Mouse (Mus musculus) lung, embryonic 16.5 days (tissue): ENCODE measurements around the gene Arrdc2. TPM values are rescaled to one million over a fixed set of nuclear protein-coding genes. Genes with fewer than 3 reads are reported as not detected.
A peak's percentile ranks its signal among the peaks of the same experiment; 100 is the strongest.

Experiments used
- ATAC-seq: fragments of 200-750 bp; cut with Nextera tagmentation; 2 replicates; pipeline ENCODE4 v1.8.0; 2017; ENCODE audit warnings: low read depth, mild to moderate bottlenecking, moderate library complexity
- H3K27ac ChIP-seq: fragments of 300-500 bp; sonication (generic); 2 replicates; pipeline ENCODE4 v1.5.1; 2014; ENCODE audit warnings: mild to moderate bottlenecking, control low read depth, low read length
- H3K27me3 ChIP-seq: fragments of 300-500 bp; sonication (generic); 2 replicates; pipeline ENCODE4 v1.6.1; 2014; ENCODE audit warnings: low read depth, low read length, mixed read lengths; ENCODE audit not compliant: control insufficient read depth, insufficient read depth
- H3K36me3 ChIP-seq: fragments of 300-500 bp; sonication (generic); 2 replicates; pipeline ENCODE4 v1.6.1; 2014; ENCODE audit warnings: low read length; ENCODE audit not compliant: control insufficient read depth, insufficient read depth
- H3K4me1 ChIP-seq: fragments of 300-500 bp; sonication (generic); replicated peaks from 2 replicates; pipeline ENCODE4 v1.6.1; 2014; ENCODE audit warnings: low read length, mixed read lengths; ENCODE audit not compliant: control insufficient read depth, insufficient read depth
- H3K4me2 ChIP-seq: fragments of 300-500 bp; sonication (generic); 2 replicates; pipeline ENCODE4 v1.6.1; 2014; ENCODE audit warnings: low read depth, low read length, control low read depth
- H3K4me3 ChIP-seq: fragments of 300-500 bp; sonication (generic); 2 replicates; pipeline ENCODE4 v1.5.1; 2014; ENCODE audit warnings: mild to moderate bottlenecking, low read length, control low read depth
- H3K9ac ChIP-seq: fragments of 300-500 bp; sonication (generic); 2 replicates; pipeline ENCODE4 v1.6.1; 2014; ENCODE audit warnings: low read length, control low read depth
- H3K9me3 ChIP-seq: fragments of 300-500 bp; sonication (generic); 2 replicates; pipeline ENCODE4 v1.6.1; 2016; ENCODE audit warnings: low read length; ENCODE audit not compliant: control insufficient read depth
- WGBS: fragments of 180-500 bp; shearing (Covaris S2); extraction: QIAGEN DNeasy Blood & Tissue Kit; methylation state at CpG from one replicate; pipeline ENCODE4 v1.1.7; 2014; 5-methylcytosine and 5-hydroxymethylcytosine counted together
- polyA plus RNA-seq: library from polyadenylated mRNA; unstranded; fragments of >200 nt; fragmentation: Nextera tagmentation; extraction: Ambion mirVana; gene quantifications from 2 replicates; pipeline ENCODE4 v1.2.1, GENCODE M21; 2015

Gene Arrdc2
- polyA plus RNA-seq, 1 experiment from 2014 or later, result 4.5 TPM

DNA sequence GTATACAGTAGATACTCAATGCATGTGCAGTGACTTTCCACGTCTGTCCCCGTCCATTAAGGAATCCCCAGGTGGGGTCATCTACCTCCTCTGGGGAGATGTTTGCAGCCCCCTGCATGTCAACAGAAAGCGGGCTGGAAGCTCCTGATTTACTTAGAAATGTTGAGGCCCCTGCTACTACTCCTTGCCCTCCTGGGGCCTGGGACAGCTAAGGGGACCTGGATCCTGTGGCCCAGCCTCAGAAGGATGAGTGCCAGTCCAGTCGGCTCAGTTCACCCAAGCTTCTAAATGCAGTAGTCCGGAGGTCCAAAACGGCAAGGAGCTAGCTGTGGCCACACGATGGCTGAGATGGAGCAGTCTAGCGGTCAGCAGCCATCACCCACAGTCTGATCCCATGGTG is 4.4 kb upstream of the Arrdc2 start:
- H3K27ac ChIP-seq, result no peak overlapping the region
- no peaks in the 10 kb centered on the region for H3K9me3 ChIP-seq
- H3K36me3 ChIP-seq, result no peaks in the 10 kb centered on the region
- no peak overlapping the region for H3K4me3 ChIP-seq
- ATAC-seq, result no peak
- no peak overlapping the region for H3K4me2 ChIP-seq
- peaks cover 3% of the 10 kb centered on the region for H3K4me1 ChIP-seq
- H3K9ac ChIP-seq, result no peak overlapping the region
- H3K27me3 ChIP-seq, result no peaks in the 10 kb centered on the region
- 87% methylated on average over 8 of the region's 8 CpGs for WGBS

DNA sequence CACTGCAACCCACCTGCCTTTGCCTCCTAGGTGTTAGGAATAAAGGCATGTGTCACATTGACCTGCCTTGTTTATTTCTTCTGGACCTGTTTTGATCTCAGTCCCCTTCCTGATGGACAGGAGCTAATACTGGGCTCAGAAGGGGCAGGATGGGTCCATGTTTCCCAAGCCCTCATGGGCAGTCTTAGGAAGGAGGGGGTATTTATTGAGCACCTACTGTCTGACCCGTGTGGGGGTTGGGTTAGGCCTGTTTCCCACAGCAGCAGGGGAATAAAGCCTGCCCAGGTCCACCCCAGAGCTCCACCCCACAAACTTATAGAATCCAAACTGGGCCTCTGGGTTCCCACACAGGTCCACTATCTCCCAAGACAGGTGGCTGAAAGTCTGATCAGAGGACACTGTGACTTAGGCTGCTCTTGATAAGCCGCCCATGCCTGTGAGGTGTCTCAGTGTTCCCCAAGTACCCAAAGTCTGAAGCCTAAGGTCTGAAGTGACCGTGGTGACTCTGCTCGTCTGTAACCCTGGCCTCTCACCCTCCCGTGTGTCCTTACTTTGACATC is 3.8 kb upstream of the Arrdc2 start:
- ATAC-seq, result no peak
- Histone ChIP-seq H3K4me1 (peaks cover 7% of the 10 kb centered on the region), H3K36me3 (no peaks in the 10 kb centered on the region), H3K9me3 (no peaks in the 10 kb centered on the region), H3K9ac (no peak overlapping the region), H3K4me3 (no peak overlapping the region), H3K27me3 (no peaks in the 10 kb centered on the region), H3K4me2 (no peak overlapping the region), H3K27ac (no peak overlapping the region)
- 78% methylated on average over 5 of the region's 5 CpGs for WGBS

DNA sequence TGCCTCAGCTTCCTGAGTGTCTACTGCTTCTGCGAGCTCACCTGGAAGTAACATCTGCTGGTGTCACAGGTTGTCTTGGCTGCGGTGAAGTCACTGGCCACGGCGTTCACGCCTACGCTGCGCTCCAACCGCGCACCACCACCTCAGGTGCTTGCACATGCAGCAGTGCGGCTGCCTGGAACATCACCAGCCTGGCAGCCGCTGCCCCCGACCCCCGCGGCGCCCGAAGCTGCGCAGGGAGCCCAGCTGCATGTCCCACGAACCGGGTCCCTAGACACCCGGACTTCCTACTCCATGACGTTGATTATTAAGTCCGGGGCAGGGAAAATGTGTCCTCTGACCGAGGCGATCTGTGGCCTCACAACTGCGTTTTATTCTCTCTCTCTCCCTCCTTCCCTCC is 3.0 kb upstream of the Arrdc2 start:
- no peaks in the 10 kb centered on the region for H3K36me3 ChIP-seq
- no peak overlapping the region for H3K4me2 ChIP-seq
- H3K27ac ChIP-seq, result no peak overlapping the region
- no peaks in the 10 kb centered on the region for H3K9me3 ChIP-seq
- no peak overlapping the region for H3K4me3 ChIP-seq
- no peak for ATAC-seq
- H3K9ac ChIP-seq, result no peak overlapping the region
- H3K27me3 ChIP-seq, result no peaks in the 10 kb centered on the region
- WGBS, result 71% methylated on average over 25 of the region's 25 CpGs
- H3K4me1 ChIP-seq, result peaks cover 7% of the 10 kb centered on the region

DNA sequence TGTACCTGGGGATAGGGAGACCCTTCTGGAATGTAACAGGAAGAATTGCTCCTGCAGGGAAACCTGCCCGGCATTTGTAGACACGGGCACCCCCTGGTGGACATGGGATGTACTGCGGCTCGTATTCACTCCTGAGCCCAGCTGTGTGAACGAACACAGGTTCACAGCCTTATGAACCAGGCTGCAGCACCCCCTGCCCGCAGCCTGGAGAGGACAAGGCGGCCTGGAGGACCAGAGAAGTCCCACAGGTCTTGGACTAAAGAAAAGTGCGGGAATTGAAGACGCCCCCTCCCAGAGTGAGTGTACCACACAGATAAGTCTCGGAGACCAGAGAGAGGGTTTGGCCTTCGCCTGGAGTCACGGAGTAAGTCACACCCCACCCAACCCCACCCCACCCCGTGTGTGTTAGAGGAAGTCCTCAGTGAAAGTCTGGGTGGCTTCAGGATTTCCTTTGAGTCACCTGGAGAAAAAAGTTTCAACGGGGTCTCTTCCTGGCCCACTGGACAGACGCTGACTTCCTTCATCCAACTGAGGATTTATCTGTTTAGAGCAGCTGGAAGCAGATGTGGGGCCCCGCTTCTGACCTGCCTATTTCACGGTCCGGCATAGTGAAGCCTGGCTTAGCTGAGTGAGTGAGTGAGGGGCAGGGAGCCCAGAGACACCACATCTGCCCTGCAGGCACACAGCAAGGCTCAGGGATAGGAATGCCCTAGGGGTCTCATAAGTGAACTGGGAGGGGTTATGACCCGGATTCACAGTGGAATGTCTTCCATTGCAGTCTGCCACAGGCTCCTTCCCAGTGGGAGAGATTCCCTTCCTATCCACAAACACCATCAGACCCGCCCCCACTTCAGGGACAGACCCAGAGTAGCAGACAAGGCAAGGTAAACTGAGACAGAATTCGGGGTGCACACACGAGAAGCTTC is 1.9 kb upstream of the Arrdc2 start:
- H3K36me3 ChIP-seq, result no peaks in the 10 kb centered on the region
- peaks cover 7% of the 10 kb centered on the region for H3K4me1 ChIP-seq
- no peaks in the 10 kb centered on the region for H3K27me3 ChIP-seq
- no peak overlapping the region for H3K9ac ChIP-seq
- 25% methylated on average over 22 of the region's 22 CpGs for WGBS
- no peak overlapping the region for H3K27ac ChIP-seq
- no peak overlapping the region for H3K4me2 ChIP-seq
- H3K4me3 ChIP-seq, result no peak overlapping the region
- ATAC-seq, result no peak
- H3K9me3 ChIP-seq, result no peaks in the 10 kb centered on the region

DNA sequence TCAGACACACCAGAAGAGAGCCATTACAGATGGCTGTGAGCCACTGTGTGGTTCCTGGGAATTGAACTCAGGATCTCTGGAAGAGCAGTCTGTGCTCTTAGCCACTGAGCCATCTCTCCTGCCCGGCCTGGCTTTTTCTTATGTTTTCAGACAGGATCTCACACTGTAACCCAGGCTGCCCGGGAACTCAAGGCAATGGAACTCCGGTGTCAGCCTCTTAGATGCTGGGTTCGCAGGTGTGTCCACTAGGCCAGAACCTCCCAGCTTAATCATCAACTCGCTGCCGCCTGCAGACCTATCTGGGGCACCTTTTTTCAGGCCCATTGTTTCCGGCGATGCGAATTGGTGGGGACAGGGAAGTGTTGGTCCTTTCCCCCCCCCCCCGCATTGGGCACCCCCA is 1.1 kb upstream of the Arrdc2 start:
- Histone ChIP-seq H3K4me1 (peaks cover 7% of the 10 kb centered on the region), H3K9me3 (no peaks in the 10 kb centered on the region), H3K4me2 (no peak overlapping the region), H3K27ac (0 out of 2 replicates have a peak overlapping the region, but pooled peaks have one; percentile 64), H3K36me3 (peaks cover 4% of the 10 kb centered on the region; the same call in 1 of the 2 replicates), H3K27me3 (no peaks in the 10 kb centered on the region), H3K9ac (no peak overlapping the region), H3K4me3 (no peak overlapping the region)
- ATAC-seq, result no peak
- 41% methylated on average over 10 of the region's 10 CpGs for WGBS

DNA sequence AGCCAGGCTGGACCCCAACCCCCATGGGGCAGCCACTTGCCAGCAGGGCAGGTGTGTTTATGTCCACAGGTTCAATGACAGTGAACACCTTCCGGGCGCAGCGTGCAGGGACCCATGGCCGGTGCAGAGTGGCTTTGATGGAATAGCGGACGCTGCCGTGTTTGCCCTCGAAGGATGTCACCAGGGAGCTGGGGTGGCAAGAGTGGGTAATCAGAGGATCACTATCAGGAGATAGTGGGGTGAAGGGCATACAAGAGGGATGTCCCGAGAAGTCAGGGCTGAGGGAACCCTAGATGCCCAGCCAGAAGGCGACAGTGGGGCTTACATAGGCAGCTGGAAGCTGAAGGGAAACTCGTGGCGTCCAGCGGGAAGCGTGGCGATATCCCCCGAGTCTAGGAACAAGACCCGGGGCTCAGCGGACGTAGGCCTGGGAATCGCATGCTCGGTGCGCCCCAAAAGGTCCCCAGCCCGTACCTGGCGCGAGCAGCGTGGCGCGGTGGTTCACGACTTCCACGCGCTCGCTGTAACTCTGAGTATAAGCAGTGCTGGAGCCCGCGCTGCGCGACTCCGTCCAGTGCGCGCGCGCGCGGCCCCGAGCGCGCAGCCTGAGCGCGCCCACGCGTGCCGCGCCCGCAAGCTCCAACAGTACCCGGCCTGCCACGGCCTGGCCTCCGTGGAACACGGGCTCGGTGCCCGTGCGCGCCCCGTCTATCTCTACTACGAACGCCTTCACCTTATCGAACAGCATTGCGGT is 689 bp downstream of the Arrdc2 start:
- H3K4me1 ChIP-seq, result peaks cover 7% of the 10 kb centered on the region
- under 1% methylated on average over 61 of the region's 66 CpGs for WGBS
- H3K4me3 ChIP-seq, result peak overlapping the region; percentile 75
- H3K9me3 ChIP-seq, result no peaks in the 10 kb centered on the region
- H3K36me3 ChIP-seq, result peaks cover 4% of the 10 kb centered on the region; the same call in 1 of the 2 replicates
- peak overlapping the region; percentile 87 for H3K9ac ChIP-seq
- peak overlapping the region; percentile 90 for H3K4me2 ChIP-seq
- peak; percentile 41 for ATAC-seq
- H3K27me3 ChIP-seq, result no peaks in the 10 kb centered on the region
- H3K27ac ChIP-seq, result peak overlapping the region; percentile 92

DNA sequence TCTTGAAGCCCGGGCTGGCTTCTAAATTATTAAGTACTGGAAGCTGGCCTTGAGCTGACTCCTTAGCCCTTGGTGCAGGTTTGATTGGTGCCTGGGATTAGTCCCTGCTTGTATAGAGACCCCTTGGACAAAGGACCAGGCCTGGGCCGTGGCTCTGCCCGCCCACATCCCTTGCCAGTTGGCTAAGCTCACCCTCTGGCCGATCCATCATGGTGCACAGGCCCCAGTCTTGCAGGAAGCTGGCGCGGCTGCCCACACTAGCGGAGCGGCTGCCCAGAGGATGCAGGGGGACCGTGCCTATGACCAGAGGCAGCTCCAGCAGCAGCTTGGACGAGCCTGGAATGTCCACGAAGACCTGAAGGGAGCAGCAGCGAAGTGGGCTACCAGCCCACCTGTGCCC is 2.9 kb downstream of the Arrdc2 start:
- H3K36me3 ChIP-seq, result peaks cover 4% of the 10 kb centered on the region; the same call in 1 of the 2 replicates
- H3K4me1 ChIP-seq, result peaks cover 15% of the 10 kb centered on the region
- H3K4me2 ChIP-seq, result no peak overlapping the region
- H3K27me3 ChIP-seq, result no peaks in the 10 kb centered on the region
- H3K4me3 ChIP-seq, result no peak overlapping the region
- H3K9ac ChIP-seq, result no peak overlapping the region
- no peaks in the 10 kb centered on the region for H3K9me3 ChIP-seq
- no peak overlapping the region for H3K27ac ChIP-seq
- whole genome bisulfite sequencing, result 86% methylated on average over 12 of the region's 12 CpGs
- no peak for ATAC-seq

DNA sequence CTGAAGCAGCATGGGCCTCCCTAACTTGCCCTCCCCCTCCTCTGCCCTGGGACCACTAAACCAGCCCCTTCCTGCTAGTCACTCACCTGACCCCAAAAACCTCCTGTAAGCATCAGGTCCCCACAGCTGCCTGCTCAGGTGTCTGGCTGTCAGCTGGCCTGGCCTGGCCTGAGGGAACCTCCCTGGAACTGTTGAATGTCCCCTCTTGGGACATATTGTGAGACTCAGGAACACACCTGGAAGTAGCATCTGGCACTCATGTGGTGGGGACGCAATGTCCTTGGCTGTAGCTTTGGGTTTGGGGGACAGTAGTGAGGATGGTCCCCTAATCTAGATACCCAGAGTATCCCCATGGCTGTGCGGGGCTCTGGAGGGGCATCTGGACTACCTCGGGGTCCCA is 5.4 kb downstream of the Arrdc2 start:
- no peak for ATAC-seq
- Histone ChIP-seq H3K4me2 (no peak overlapping the region), H3K9me3 (no peaks in the 10 kb centered on the region), H3K4me1 (peaks cover 12% of the 10 kb centered on the region), H3K36me3 (peaks cover 4% of the 10 kb centered on the region; the same call in 1 of the 2 replicates), H3K4me3 (no peak overlapping the region), H3K9ac (no peak overlapping the region), H3K27me3 (no peaks in the 10 kb centered on the region), H3K27ac (no peak overlapping the region)
- 91% methylated on average over 3 of the region's 3 CpGs for WGBS

DNA sequence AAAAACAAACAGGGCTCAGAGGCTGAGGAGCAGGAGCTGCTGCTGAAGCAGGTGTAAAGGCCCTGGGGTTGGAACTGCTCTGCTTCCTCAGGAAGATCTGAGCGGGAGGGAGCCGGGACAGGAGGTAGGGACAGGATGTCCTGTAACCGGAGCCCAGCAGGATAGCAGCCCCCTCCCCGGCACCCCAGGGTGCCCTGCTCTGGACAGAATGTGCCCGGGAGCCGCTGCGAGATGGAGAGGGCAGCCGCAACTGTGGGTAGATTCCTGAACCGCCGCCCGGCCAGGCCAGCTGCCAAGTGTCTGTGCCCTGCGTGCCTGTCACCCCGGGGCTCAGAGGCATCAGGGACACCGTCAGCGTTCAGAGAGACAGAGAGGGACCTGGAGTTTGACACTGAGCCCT is 6.0 kb downstream of the Arrdc2 start:
- Histone ChIP-seq H3K4me1 (peaks cover 10% of the 10 kb centered on the region), H3K4me2 (no peak overlapping the region), H3K9me3 (no peaks in the 10 kb centered on the region), H3K9ac (no peak overlapping the region), H3K4me3 (no peak overlapping the region), H3K27ac (peak overlapping the region; percentile 4; the same call in 1 of the 2 replicates), H3K36me3 (peaks cover 4% of the 10 kb centered on the region; the same call in 1 of the 2 replicates), H3K27me3 (no peaks in the 10 kb centered on the region)
- WGBS, result 40% methylated on average over 15 of the region's 15 CpGs
- peak; percentile 42 for ATAC-seq
